Mouse (Mus musculus): ENCODE results near the gene Limd2. TPM values are rescaled to one million over a fixed set of nuclear protein-coding genes. Genes with fewer than 3 reads are reported as not detected.

The Limd2 gene
- total and polyA plus RNA-seq, 2 experiments from 2014 or later = 69.7 to 122 TPM

- H3K36me3 ChIP-seq (ENCODE audit: insufficient read depth, low read length) = peaks cover 15% of the 10 kb centered on the region
- WGBS = 41% methylated on average over 9 of the region's 9 CpGs
- H3K27me3 ChIP-seq (ENCODE audit: insufficient read depth, low read length) = no peaks in the 10 kb centered on the region
- peaks cover 14% of the 10 kb centered on the region; the same call in 1 of the 2 replicates for H3K4me1 ChIP-seq (ENCODE audit: insufficient read depth, low read length)
- H3K27ac ChIP-seq (ENCODE audit: low read depth, low read length) = peak overlapping the region; percentile 97
- no peaks in the 10 kb centered on the region for H3K9me3 ChIP-seq (ENCODE audit: low read length)
- TF ChIP-seq CTCF (IDR thresholded peaks at IDR 0.05) = no peak
- peak overlapping the region; percentile 88 for H3K9ac ChIP-seq (replicated peaks; ENCODE audit: low read length, poor library complexity, severe bottlenecking)
- peak overlapping the region; percentile 75 for H3K4me3 ChIP-seq (ENCODE audit: low read depth, low read length)
- ATAC-seq (ENCODE audit: low FRiP score) (no peak), DNase-seq (ENCODE audit: low spot score) (no peak)
- peak overlapping the region; percentile 92 for H3K4me2 ChIP-seq (ENCODE audit: low read depth, low read length, poor library complexity, severe bottlenecking)
Observed at GRCm38 (mm10) chr11:106158930-106159215, 1.8 kb downstream of the Limd2 start.

- 0 out of 2 replicates have a peak overlapping the region, but pooled peaks have one; percentile 97 for H3K27ac ChIP-seq (ENCODE audit: low read depth, low read length)
- peaks cover 16% of the 10 kb centered on the region for H3K36me3 ChIP-seq (ENCODE audit: insufficient read depth, low read length)
- H3K4me1 ChIP-seq (ENCODE audit: insufficient read depth, low read length) = peaks cover 14% of the 10 kb centered on the region; the same call in 1 of the 2 replicates
- H3K27me3 ChIP-seq (ENCODE audit: insufficient read depth, low read length) = no peaks in the 10 kb centered on the region
- peak overlapping the region; percentile 92 for H3K4me2 ChIP-seq (ENCODE audit: low read depth, low read length, poor library complexity, severe bottlenecking)
- no peaks in the 10 kb centered on the region for H3K9me3 ChIP-seq (ENCODE audit: low read length)
- WGBS = 54% methylated on average over 14 of the region's 14 CpGs
- peak; percentile 29 for DNase-seq (ENCODE audit: low spot score)
- H3K9ac ChIP-seq (replicated peaks; ENCODE audit: low read length, poor library complexity, severe bottlenecking) = peak overlapping the region; percentile 88; the same call in 1 of the 2 replicates
- H3K4me3 ChIP-seq (ENCODE audit: low read depth, low read length) = peak overlapping the region; percentile 75
- ATAC-seq (ENCODE audit: low FRiP score) = no peak
- peak; percentile 66 for TF ChIP-seq CTCF (IDR thresholded peaks at IDR 0.05)
Observed at GRCm38 (mm10) chr11:106158081-106158929, 2.4 kb downstream of the Limd2 start.

- H3K4me1 ChIP-seq (ENCODE audit: insufficient read depth, low read length) = peaks cover 14% of the 10 kb centered on the region; the same call in 1 of the 2 replicates
- ATAC-seq (ENCODE audit: low FRiP score) = no peak
- H3K27ac ChIP-seq (ENCODE audit: low read depth, low read length) = no peak overlapping the region
- H3K4me2 ChIP-seq (ENCODE audit: low read depth, low read length, poor library complexity, severe bottlenecking) = no peak overlapping the region
- H3K4me3 ChIP-seq (ENCODE audit: low read depth, low read length) = no peak overlapping the region
- H3K9me3 ChIP-seq (ENCODE audit: low read length) = no peaks in the 10 kb centered on the region
- no peak for DNase-seq (ENCODE audit: low spot score)
- H3K9ac ChIP-seq (replicated peaks; ENCODE audit: low read length, poor library complexity, severe bottlenecking) = no peak overlapping the region
- TF ChIP-seq CTCF (IDR thresholded peaks at IDR 0.05) = no peak
- peaks cover 22% of the 10 kb centered on the region for H3K36me3 ChIP-seq (ENCODE audit: insufficient read depth, low read length)
- H3K27me3 ChIP-seq (ENCODE audit: insufficient read depth, low read length) = no peaks in the 10 kb centered on the region
- 89% methylated on average over 7 of the region's 7 CpGs for WGBS
Observed at GRCm38 (mm10) chr11:106157154-106157553, 3.5 kb downstream of the Limd2 start.

- H3K4me3 ChIP-seq (ENCODE audit: low read depth, low read length) = no peak overlapping the region
- ATAC-seq (ENCODE audit: low FRiP score) (no peak), DNase-seq (ENCODE audit: low spot score) (no peak)
- peaks cover 29% of the 10 kb centered on the region for H3K36me3 ChIP-seq (ENCODE audit: insufficient read depth, low read length)
- no peak overlapping the region for H3K27ac ChIP-seq (ENCODE audit: low read depth, low read length)
- H3K4me1 ChIP-seq (ENCODE audit: insufficient read depth, low read length) = peaks cover 11% of the 10 kb centered on the region; the same call in 1 of the 2 replicates
- H3K27me3 ChIP-seq (ENCODE audit: insufficient read depth, low read length) = no peaks in the 10 kb centered on the region
- no peaks in the 10 kb centered on the region for H3K9me3 ChIP-seq (ENCODE audit: low read length)
- no peak overlapping the region for H3K4me2 ChIP-seq (ENCODE audit: low read depth, low read length, poor library complexity, severe bottlenecking)
- H3K9ac ChIP-seq (replicated peaks; ENCODE audit: low read length, poor library complexity, severe bottlenecking) = no peak overlapping the region
- WGBS = 86% methylated on average over 1 of the region's 1 CpGs
- no peak for TF ChIP-seq CTCF (IDR thresholded peaks at IDR 0.05)
Observed at GRCm38 (mm10) chr11:106156257-106156656, 4.4 kb downstream of the Limd2 start.

GRCm38 (mm10) chr11:106155761-106156160 is 4.9 kb downstream of the Limd2 start:
- ATAC-seq (ENCODE audit: low FRiP score) = no peak
- H3K36me3 ChIP-seq (ENCODE audit: insufficient read depth, low read length) = peaks cover 34% of the 10 kb centered on the region
- TF ChIP-seq CTCF (IDR thresholded peaks at IDR 0.05) = no peak
- H3K4me2 ChIP-seq (ENCODE audit: low read depth, low read length, poor library complexity, severe bottlenecking) = no peak overlapping the region
- no peaks in the 10 kb centered on the region for H3K27me3 ChIP-seq (ENCODE audit: insufficient read depth, low read length)
- DNase-seq (ENCODE audit: low spot score) = no peak
- H3K4me3 ChIP-seq (ENCODE audit: low read depth, low read length) = no peak overlapping the region
- no peak overlapping the region for H3K9ac ChIP-seq (replicated peaks; ENCODE audit: low read length, poor library complexity, severe bottlenecking)
- peaks cover 8% of the 10 kb centered on the region; the same call in 1 of the 2 replicates for H3K4me1 ChIP-seq (ENCODE audit: insufficient read depth, low read length)
- no peak overlapping the region for H3K27ac ChIP-seq (ENCODE audit: low read depth, low read length)
- no peaks in the 10 kb centered on the region for H3K9me3 ChIP-seq (ENCODE audit: low read length)
- WGBS = 66% methylated on average over 3 of the region's 3 CpGs

GRCm38 (mm10) chr11:106154770-106155169 is 5.9 kb downstream of the Limd2 start:
- Histone ChIP-seq H3K4me2 (ENCODE audit: low read depth, low read length, poor library complexity, severe bottlenecking) (no peak overlapping the region), H3K4me1 (ENCODE audit: insufficient read depth, low read length) (peaks cover 8% of the 10 kb centered on the region; the same call in 1 of the 2 replicates), H3K9ac (replicated peaks; ENCODE audit: low read length, poor library complexity, severe bottlenecking) (no peak overlapping the region), H3K4me3 (ENCODE audit: low read depth, low read length) (no peak overlapping the region), H3K27me3 (ENCODE audit: insufficient read depth, low read length) (no peaks in the 10 kb centered on the region), H3K36me3 (ENCODE audit: insufficient read depth, low read length) (peaks cover 44% of the 10 kb centered on the region), H3K9me3 (ENCODE audit: low read length) (no peaks in the 10 kb centered on the region), H3K27ac (ENCODE audit: low read depth, low read length) (0 out of 2 replicates have a peak overlapping the region, but pooled peaks have one; percentile 4)
- no peak for DNase-seq (ENCODE audit: low spot score)
- no peak for ATAC-seq (ENCODE audit: low FRiP score)
- no peak for TF ChIP-seq CTCF (IDR thresholded peaks at IDR 0.05)
- 66% methylated on average over 2 of the region's 2 CpGs for WGBS
